Mouse (Mus musculus) liver (tissue): ENCODE measurements around the gene Slc8b1.

ENCODE experiments used
- DNase-seq: peaks from one replicate; pipeline ENCODE4 v3.0.0-alpha.2; 2020; ENCODE audit warnings: mixed read lengths

Slc8b1 gene

GRCm38 (mm10) chr5:120531631-120532030, 20.7 kb downstream of the Slc8b1 start:
- DNase-seq: no peak

GRCm38 (mm10) chr5:120534071-120534685, 23.2 kb downstream of the Slc8b1 start:
- DNase-seq: no peak

DNA sequence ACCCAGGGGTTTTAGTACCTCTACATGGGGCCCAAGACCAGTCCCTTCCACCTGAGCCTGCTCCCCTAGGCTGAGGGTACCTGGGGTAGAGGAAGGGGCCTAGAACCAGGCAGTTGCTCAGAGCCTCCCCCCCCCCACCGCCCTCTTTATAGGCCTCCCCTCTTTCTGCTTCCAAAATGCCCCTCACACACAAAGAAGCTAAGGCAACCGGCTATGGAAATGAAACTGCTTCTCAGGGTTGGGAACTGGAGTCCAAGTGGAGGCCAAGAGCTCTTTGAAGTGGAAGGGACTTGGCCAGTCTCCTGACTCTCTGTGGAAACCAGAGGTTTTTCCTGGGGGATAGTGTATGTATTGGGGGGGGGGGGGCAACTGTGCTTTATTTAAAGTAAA, 23.7 kb downstream of the Slc8b1 start:
- no peak for DNase-seq

GRCm38 (mm10) chr5:120536046-120536445, 25.1 kb downstream of the Slc8b1 start:
- no peak for DNase-seq

DNA sequence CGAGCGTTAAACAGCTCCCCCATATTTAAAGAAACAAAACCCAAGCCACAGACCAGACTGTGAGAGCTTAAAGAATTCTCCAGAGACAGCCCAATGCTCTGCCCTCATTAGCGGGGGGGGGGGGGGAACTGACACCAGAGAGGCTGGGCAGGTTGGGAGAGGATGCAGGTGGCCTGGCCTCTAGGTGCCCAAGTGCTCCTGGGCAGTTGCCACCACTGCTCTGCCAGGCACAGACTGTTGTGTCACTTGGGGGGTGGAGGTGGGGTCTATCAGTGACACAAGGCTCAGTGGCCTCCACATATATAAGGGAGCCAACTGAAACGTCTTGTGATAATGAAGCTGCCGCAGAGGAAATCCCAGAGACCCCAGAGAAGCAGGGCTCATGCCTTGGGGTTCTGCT, 25.7 kb downstream of the Slc8b1 start:
- DNase-seq: no peak

DNA sequence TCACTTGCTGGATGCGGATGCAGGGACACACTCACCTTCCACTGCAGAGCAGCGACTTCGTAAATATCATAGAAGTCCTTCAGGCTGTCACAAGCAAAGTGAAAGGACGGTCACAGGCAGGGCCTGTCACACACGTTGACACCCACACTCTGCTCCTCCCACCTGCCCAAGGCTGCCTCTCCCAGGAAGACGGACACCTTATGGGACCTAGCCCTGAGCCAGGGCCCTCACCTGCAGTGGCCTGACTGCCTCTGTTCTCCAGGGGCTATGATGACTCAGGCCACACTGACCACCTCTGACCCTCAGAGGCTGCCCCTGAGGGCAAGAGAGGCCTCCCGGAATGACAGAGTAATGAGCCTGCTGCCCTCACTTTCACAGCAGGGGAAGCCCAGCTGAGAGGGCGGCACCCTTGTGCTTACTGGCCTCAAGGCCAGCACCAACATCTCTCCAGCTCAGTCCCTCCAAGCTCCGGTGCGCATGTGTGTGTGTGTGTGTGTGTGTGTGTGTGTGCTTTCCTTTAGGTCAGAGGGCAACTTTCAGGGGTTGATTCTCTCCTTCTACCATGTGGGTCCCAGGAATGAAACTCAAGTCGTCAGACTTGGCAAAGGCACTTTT, 37.4 kb downstream of the Slc8b1 start:
- DNase-seq: no peak

GRCm38 (mm10) chr5:120550137-120550536, 39.2 kb downstream of the Slc8b1 start:
- no peak for DNase-seq

DNA sequence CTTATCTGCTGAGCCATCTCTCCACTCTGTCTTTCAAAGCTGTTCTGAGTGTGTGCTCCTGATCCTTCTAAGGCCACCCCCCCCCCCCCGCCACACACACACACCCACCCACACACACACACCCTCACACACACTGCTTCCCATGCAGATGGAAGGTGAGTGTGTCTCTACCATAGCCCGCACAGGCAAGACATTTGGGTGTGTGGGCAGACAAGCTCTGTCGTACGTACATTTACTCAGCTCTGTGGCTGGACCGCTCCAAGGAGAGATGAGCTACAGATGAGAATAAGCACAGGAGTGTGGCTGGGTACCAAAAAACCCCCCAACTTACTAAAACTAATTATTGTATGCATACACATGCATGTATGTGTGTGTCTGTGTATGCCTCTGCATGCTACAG, 39.7 kb downstream of the Slc8b1 start:
- no peak for DNase-seq

- no peak for DNase-seq
Measured at GRCm38 (mm10) chr5:120555871-120556270, 44.9 kb downstream of the Slc8b1 start.

DNA sequence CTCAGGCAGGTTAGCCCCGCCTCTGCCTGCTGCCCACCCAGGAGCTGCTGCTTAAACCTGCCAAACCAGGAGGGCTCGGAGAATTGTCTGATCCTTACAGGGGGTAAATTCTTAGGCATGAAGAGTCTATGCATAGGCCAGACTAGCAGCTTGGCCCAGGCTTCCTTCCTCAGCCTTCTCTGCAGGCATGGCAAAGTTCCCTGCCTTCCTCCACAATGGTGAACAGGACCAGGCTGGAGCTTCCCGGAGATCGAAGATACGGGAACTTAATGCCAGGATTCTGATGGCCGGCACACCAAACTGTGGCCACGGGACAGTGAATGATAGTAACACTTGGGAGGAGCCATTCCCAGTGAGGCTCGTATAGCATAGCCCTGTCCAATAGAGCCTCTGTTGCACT, 47.1 kb downstream of the Slc8b1 start:
- no peak for DNase-seq

GRCm38 (mm10) chr5:120558762-120559161, 47.8 kb downstream of the Slc8b1 start:
- peak; percentile 61 for DNase-seq

DNA sequence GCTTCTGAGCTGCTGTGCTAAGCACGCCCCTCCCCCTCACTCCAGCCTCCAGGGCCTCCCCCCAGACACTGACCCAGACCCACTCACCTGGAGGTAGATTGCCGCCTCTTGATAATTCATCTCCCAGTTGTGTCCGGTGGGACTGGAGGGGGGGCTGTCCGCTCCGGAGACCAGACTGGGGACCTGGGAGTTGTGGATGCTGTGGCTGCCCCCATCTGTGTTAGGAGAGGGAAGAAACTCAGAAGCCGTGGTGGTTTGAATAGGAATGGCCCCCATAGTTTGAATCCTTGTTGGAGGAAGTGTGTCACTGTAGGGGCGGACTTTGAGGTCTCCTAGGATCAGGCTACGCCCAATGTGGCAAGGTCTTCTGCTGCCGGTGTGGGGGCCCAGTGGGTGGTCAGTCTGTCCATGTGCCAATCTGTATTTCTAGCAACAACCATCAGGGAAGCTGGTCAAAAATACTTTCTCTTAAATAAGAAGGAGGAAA, 49.2 kb downstream of the Slc8b1 start:
- no peak for DNase-seq

GRCm38 (mm10) chr5:120560616-120561311, 49.8 kb downstream of the Slc8b1 start:
- DNase-seq: peak; percentile 68

DNA sequence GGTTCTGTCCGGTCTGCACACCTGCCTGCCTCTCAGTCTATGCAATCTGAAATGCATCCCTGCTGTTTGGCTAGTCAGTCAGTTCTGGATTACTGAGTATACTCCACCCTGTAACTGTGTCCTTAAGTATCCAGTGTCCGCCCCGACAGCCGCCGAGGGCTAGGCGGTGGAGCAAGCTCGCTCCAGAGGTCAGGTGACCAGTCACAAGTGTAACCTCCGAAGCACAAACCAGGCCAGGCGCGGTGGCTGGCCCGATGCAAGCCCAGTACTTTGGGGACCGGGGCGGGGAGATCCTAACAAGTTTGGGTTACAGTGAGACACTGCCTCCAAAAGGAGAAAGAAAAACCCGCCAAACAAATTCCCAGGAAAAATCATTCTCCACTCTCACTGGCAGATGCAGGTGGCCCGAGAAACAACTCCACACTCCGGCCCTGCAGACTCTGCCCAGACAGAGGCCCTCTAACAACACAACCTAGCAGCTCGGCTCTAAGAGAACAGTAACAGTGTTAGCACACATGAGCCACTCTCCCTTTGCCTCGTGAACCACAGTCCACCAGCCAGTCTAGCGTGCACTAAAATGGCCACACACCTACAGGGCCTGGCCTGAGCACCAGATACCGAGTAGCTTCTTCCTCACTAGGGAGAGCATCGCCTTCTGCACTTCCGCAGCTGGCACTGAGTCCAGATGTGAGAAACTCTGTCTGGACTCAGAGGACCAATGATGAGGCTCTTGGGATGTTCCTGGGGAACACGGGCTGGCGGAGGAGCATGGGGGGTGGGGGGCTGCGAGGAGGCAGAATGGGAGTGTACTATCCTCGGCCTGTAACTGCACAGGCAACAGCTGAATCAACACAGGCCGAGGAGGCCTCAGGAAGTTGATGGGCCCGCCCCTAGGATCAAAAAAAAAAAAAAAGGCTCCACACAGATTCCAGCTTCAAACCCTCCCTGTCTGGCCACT, 52.3 kb downstream of the Slc8b1 start:
- peak; percentile 45 for DNase-seq

- no peak for DNase-seq
Measured at GRCm38 (mm10) chr5:120563914-120564311, 52.9 kb downstream of the Slc8b1 start.

- no peak for DNase-seq
Measured at GRCm38 (mm10) chr5:120565171-120565905, 54.4 kb downstream of the Slc8b1 start.

DNA sequence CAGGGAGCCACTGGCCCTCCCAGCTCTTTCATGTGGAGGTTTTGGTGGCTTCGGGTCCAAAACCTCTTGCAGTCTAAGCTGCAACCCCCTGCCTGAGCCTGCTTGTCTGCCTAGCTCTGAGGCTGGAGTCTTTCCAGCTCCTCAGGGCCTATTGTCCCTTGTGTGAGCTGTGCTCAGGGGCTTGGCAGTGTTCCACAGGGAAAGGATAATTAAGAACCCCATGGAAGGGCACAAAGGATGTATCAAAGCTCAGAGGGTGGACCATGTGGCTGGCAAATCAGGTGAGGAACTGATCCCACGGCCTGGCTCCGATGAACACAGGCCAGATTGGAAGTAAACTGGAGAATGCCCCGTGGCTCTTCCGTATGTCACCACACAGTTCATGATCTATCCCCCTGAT, 55.1 kb downstream of the Slc8b1 start:
- no peak for DNase-seq

DNA sequence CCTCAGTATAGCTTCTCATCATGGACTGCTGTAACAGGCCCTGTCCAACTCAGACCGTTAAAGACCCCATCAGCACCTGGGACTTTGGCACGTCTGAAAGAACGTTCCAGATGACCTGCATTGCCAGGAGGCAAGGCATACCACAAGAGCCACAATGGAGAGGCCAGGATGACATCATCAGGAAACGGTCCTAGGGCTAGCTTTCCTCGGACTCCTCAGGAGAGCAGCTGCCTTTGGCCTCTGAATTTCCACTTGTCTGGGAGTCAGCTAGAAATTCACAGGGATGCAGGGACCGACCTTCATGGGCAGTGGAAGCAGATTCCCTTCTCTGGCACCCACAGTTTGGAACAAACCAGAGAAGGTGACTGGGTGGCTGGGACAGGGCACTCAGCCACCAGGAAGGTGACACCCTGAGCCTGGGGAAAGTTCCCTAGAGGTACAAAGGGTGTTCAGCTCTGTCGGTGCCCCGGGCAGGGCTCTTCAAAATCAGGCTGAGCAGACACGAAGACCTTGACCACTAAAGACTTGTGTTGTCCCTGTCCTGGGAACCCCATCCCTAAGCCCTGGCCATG, 55.8 kb downstream of the Slc8b1 start:
- no peak for DNase-seq

DNA sequence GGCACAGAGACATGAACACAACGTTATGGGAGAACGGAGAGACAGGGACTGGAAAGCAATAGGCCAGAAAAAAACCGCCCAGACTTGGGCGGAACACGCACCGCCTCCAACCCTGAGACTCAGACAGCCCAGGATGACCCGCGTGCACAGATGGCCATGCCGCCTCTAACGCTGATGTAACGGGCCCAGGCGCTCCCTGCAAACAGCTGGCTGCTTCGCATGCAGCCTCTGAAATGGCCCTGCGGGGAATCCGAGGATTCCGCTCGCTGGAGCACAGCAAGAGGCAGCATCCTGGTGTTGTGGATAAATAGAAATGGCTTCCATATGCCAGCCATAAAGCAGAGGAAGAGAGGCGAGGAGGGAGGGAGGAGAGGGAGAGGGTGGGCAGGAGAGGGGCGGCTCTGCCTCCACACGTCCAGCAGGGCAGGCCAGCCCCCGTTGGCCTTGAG, 56.3 kb downstream of the Slc8b1 start:
- DNase-seq: peak; percentile 43

DNA sequence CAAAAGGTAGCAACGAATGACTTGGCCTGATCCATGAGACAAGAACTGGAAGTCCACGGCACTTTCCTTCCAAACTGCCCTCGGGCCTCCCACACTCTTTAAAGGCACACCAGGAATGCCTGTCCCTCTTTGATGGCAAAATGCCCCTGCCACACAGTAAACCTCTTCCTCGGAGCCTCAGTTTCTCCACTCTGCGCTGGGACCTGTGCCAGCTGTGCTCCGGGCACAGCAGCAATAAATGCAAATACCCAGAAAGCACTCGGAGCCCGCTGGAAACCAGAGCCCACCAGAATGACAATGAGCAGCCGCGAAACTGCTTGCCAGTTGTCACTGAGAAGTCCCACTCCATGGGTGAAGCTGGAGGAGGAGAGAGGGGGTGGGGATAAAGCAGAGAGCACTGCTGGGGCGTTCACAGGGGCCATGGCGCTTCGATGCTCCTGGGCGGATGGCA, 56.8 kb downstream of the Slc8b1 start:
- no peak for DNase-seq

DNA sequence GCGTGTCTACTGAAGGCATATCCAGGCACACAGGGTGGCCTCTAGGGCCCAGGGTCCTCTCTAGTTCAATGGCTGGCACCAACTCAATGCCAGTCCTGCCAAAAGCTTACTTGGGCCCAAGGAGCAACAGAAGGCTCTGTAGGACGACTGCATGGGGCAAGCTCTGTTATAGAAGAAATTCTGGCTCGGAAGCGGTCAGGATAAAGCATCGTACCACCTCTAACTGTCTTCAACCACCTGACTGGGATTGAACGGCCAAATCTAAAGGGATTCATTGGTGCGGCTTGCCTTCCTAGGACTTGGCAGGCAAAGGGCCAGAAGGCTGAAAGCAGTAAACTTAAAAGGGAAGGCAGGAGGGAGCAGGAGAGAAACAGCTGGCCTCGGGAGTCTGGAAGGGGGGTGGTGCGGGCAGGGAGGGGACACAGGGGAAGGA, 57.4 kb downstream of the Slc8b1 start:
- no peak for DNase-seq

GRCm38 (mm10) chr5:120568964-120569363, 58.0 kb downstream of the Slc8b1 start:
- no peak for DNase-seq
